In the genomic region with DNA sequence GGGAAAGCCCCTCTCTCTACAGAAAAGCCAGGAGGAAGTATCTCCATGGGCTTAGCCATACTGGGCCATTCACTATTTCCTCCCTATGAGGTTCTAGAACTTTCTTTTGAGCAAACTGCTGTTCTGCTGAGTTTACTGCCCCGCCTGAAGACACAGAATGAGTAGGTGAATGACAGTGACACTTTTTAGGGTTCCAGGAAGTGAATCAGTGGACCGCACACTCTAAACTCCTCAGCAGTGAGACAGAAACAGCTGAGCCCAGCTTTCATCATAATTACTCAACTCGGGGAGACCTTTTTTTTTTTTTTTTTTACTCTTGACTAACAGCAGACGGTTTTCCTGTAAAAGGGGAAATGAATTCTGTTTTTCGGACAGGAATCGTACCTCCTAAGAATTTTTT, we compare ENCODE assay signal across 11 mouse cellular contexts. TPM values are rescaled to one million over a fixed set of nuclear protein-coding genes. Genes with fewer than 3 reads are reported as not detected.
DNase-seq lines count a peak whose midpoint lies in the region; ATAC-seq and TF ChIP-seq lines count a peak whose summit lies in the region.
"Had no signal": no experiment of that assay in that cellular context is flagged by ENCODE, and none has a peak within 500 bp of the region (broad histone marks: within the 10 kb centered on the region; RNA-seq: fewer than 3 reads in every experiment).

No protein-coding gene starts in this region.

- no peak for ATAC-seq in heart, embryonic 13.5 days (ENCODE audit: extremely low read depth, insufficient number of reproducible peaks, low FRiP score, low TSS enrichment)
- no peak for ATAC-seq in limb, embryonic 14.5 days (ENCODE audit: low FRiP score, low read depth)
- ATAC-seq: forebrain, embryonic 14.5 days; inflammation-experienced regulatory T-cells, adult 6 months had no signal

- WGBS in heart, embryonic 13.5 days, result 60% methylated on average over 6 of the region's 6 CpGs
- WGBS in limb, embryonic 14.5 days, result 44% methylated on average over 6 of the region's 6 CpGs

- H3K27me3 ChIP-seq in heart, embryonic 13.5 days (replicated peaks), result no peaks in the 10 kb centered on the region
- no peaks in the 10 kb centered on the region for H3K27me3 ChIP-seq in testis, adult 2 months (ENCODE audit: control insufficient read depth, insufficient read depth, low read length)
- H3K27me3 ChIP-seq in limb, embryonic 14.5 days (ENCODE audit: control insufficient read depth, insufficient read depth, low read length), result no peaks in the 10 kb centered on the region

- peaks cover 19% of the 10 kb centered on the region for H3K4me1 ChIP-seq in heart, embryonic 13.5 days
- H3K4me1 ChIP-seq in testis, adult 2 months (ENCODE audit: control insufficient read depth, insufficient read depth, low read length), result peaks cover 4% of the 10 kb centered on the region; the same call in 1 of the 2 replicates
- H3K4me1 ChIP-seq in limb, embryonic 14.5 days (ENCODE audit: control insufficient read depth, insufficient read depth, low read length), result peaks cover 6% of the 10 kb centered on the region

- no peaks in the 10 kb centered on the region for H3K9me3 ChIP-seq in heart, embryonic 13.5 days
- H3K9me3 ChIP-seq in limb, embryonic 14.5 days (ENCODE audit: control insufficient read depth, low read length), result no peaks in the 10 kb centered on the region

- no peak for TF ChIP-seq POLR2A in testis, adult 2 months (IDR thresholded peaks at IDR 0.05; ENCODE audit: control insufficient read depth, low read depth, low read length)
- TF ChIP-seq POLR2A in limb, embryonic 14.5 days (IDR thresholded peaks at IDR 0.05; ENCODE audit: borderline replicate concordance, extremely low read depth, insufficient read depth, insufficient read length), result no peak

- H3K36me3 ChIP-seq in heart, embryonic 13.5 days, result peaks cover 10% of the 10 kb centered on the region; the same call in 1 of the 2 replicates
- H3K36me3 ChIP-seq in testis, adult 2 months (ENCODE audit: control insufficient read depth, insufficient read depth, low read length), result no peaks in the 10 kb centered on the region
- no peaks in the 10 kb centered on the region; the same call in 1 of the 2 replicates for H3K36me3 ChIP-seq in limb, embryonic 14.5 days (ENCODE audit: control insufficient read depth, insufficient read depth, low read length)

- H3K27ac ChIP-seq in heart, embryonic 13.5 days (replicated peaks), result peak overlapping the region; percentile 32; the same call in 1 of the 2 replicates
- H3K27ac ChIP-seq in testis, adult 2 months (ENCODE audit: control insufficient read depth, insufficient read depth, low read depth, low read length), result peak overlapping the region; percentile 45
- H3K27ac ChIP-seq in limb, embryonic 14.5 days (replicated peaks; ENCODE audit: low read depth, low read length), result 0 out of 2 replicates have a peak overlapping the region, but pooled peaks have one; percentile 27

- H3K9ac ChIP-seq in heart, embryonic 13.5 days, result no peak overlapping the region
- no peak overlapping the region for H3K9ac ChIP-seq in limb, embryonic 14.5 days (ENCODE audit: low read depth, low read length, severe bottlenecking)

- no peak overlapping the region for H3K4me3 ChIP-seq in heart, embryonic 13.5 days
- H3K4me3 ChIP-seq in testis, adult 2 months (ENCODE audit: control insufficient read depth, low read depth, low read length), result no peak overlapping the region
- H3K4me3 ChIP-seq in limb, embryonic 14.5 days (replicated peaks; ENCODE audit: low read length), result no peak overlapping the region

- H3K4me2 ChIP-seq in heart, embryonic 13.5 days, result no peak overlapping the region
- no peak overlapping the region for H3K4me2 ChIP-seq in limb, embryonic 14.5 days (replicated peaks; ENCODE audit: low read depth, low read length, severe bottlenecking)

- intact Hi-C loops in heart, postnatal 25 days (cut with DNase I), result no loop called here

- no peak for DNase-seq in heart, postnatal 25 days (ENCODE audit: low spot score)
- DNase-seq in testis, postnatal 10 days (ENCODE audit: low spot score), result no peak
- DNase-seq in limb, embryonic 14.5 days (ENCODE audit: low spot score), result no peak
- DNase-seq in embryo, embryonic 9.5 days (ENCODE audit: extremely low spot score), result no peak
- no peak for DNase-seq in yolk sac, embryonic 10.5 days (ENCODE audit: low spot score)
- DNase-seq in embryo, embryonic 11 days, result no peak

- TF ChIP-seq CTCF in testis, adult 2 months (IDR thresholded peaks at IDR 0.05; ENCODE audit: control insufficient read depth, insufficient read depth, insufficient replicate concordance, low read depth, low read length), result no peak

RNA-seq across cellular contexts. Expression of gene Pdpn, which starts 10.9 kb away (rescaled TPM):
- 25.4 and 28.0 TPM in 2 replicates for polyA plus RNA-seq in heart, embryonic 13.5 days (2015; fragmentation: Nextera tagmentation; extraction: Ambion mirVana)
- 1 to 10 TPM; 7.8 to 8.3 TPM for total RNA-seq in heart, postnatal 25 days (2021)
- polyA plus RNA-seq in testis, adult 2 months (2012; rRNA removed), result 1.3 and 2.0 TPM in 2 replicates
- polyA plus RNA-seq in limb, embryonic 14.5 days (2012; rRNA removed), result 24.2 and 34.3 TPM in 2 replicates
- 77.4 and 80.3 TPM in 2 replicates for polyA plus RNA-seq in limb, embryonic 14.5 days (2014; fragmentation: Nextera tagmentation; extraction: Ambion mirVana)
- total RNA-seq: liver, adult 2 months had no signal
